Mouse (Mus musculus): ENCODE results near the gene Daam2. TPM values are rescaled to one million over a fixed set of nuclear protein-coding genes. Genes with fewer than 3 reads are reported as not detected.

Daam2 gene
- total RNA-seq (2015): not detected in 2 replicates
- total RNA-seq (2017): not detected in 2 replicates

DNA sequence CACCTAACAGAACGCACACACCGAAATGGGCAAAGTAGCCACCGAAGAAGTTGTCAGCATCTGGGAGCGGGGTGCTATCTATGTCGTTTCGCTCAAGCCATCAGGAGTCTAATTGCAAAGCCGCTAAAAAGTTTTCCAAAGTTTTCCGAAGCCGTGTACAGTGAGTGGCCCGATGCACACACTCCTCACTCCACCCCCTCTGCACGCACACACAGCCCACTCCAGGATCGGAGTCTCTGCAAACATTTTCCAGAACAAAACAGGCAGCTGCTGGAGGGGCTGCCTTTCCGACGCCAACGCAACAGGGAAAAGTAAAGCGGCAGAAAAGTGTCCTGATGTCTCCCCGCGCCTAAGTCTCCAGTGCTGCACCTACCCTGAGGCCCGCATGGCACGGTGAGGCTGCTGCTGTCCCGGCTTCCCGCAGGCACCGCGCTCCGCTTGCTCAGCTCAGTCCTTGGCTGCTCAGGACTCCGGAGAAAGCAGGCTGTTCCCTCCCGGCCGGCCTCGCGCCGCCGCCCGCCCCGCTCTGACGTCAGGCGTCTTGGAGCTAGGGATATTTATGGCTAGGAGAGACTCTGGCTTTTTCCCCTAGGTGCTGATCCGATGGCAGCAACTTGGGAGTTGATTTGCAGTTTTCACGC, at the start of gene Daam2:
Daam2 (minus strand) TSS at position 514 of the 641 bp plus-strand sequence.
- ATAC-seq (replicated peaks; ENCODE audit: poor library complexity): no peak

- no peak for ATAC-seq (replicated peaks; ENCODE audit: poor library complexity)
These were observed 46.2 kb upstream of the Daam2 start for GRCm38 (mm10) chr17:49610296-49610695.

DNA sequence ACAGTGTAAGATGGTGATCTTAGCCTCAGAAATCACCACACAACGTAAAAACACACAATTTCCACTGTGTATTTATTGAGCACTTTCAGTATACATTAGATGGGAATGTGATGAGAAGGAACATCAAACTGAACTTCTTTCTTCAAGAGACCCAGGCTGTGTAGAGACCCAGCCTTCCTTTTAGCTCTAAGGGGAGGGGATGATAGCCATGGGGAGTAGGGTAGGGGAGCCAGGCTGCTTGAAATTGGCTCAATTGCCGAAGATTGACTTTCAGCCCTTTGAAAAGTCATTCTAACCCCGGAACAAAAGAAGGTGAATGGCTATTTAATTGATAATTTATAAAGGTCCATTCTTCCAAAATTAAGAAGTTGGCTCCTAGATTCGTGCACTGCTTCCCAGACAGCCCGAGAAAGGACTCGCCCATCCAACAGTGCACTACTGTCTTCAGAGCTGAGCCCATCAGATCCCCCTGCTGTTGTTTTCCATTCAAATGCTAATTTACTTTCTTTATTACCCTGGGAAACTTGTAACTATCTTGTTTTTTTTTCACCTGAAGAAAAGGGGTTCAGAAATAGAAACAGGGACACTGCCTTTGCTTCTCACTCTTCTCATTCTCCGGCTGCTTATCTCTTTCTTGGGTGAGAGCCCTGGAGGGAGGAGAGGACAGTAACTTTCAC, 43.3 kb upstream of the Daam2 start:
- no peak for ATAC-seq (replicated peaks; ENCODE audit: poor library complexity)

- no peak for ATAC-seq (replicated peaks; ENCODE audit: poor library complexity)
These were observed 41.3 kb upstream of the Daam2 start for GRCm38 (mm10) chr17:49605397-49605796.

DNA sequence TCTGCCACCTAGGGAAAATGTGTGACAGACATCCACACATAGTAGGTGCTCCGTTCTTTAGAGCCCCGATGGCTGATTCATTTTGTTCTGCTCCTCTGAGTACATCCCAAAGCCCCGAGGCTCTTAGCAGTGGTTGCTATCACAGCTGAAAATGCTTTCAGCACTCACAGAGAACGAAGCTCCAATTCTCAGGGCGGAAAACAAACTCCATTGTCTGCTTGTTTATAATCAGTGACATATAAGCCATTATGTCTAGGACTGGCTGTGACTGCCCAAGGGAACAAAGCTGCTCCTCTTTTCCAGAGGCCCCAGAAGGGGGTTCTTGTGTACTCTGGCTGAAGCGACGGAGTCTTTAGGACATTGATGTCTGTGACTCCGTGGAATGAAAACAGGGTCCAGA, 25.9 kb upstream of the Daam2 start:
- no peak for ATAC-seq (replicated peaks; ENCODE audit: poor library complexity)

DNA sequence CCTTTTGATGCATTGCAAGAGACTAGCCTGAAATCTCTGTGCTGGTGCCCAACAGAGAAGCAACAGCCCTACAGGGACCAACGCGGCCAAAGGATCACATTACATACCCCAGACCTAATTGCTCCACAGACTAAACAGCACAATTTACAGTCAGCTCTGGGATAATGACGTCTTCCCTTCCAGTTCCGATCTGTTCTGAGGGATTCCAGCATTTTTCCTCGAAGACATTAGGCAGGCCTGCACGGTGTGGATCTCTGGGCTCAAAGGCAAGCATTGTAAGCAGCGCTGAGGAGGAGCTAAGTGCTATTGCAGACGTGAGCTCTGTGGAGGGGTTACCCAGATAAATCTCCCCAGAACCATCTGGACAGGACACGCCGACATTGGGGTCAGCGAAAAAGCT, 18.3 kb upstream of the Daam2 start:
- no peak for ATAC-seq (replicated peaks; ENCODE audit: poor library complexity)

DNA sequence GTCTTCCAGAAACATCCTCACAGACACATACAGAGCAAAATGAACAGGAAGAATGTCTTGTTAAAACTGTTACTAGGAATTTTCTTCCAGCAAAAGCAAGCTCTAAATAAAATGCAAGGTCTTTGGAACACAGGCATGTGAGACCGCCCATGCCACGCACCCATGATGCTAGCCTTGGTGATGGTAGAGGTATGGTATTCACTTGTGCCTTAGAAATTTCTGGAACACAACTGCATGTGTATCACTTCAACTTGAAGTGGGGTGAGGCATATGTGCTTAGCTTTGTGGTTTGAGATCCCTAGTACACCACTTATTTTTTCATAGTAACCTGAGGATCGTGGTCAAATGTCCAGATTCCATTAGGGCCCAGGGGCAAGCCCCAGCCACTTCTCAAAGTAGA, 13.2 kb upstream of the Daam2 start:
- no peak for ATAC-seq (replicated peaks; ENCODE audit: poor library complexity)

GRCm38 (mm10) chr17:49568717-49569116, 4.6 kb upstream of the Daam2 start:
- no peak for ATAC-seq (replicated peaks; ENCODE audit: poor library complexity)

- ATAC-seq (replicated peaks; ENCODE audit: poor library complexity): no peak
These were observed 346 bp upstream of the Daam2 start for GRCm38 (mm10) chr17:49564489-49564888.

- ATAC-seq (replicated peaks; ENCODE audit: poor library complexity): no peak
These were observed 745 bp downstream of the Daam2 start for GRCm38 (mm10) chr17:49563416-49563780.

DNA sequence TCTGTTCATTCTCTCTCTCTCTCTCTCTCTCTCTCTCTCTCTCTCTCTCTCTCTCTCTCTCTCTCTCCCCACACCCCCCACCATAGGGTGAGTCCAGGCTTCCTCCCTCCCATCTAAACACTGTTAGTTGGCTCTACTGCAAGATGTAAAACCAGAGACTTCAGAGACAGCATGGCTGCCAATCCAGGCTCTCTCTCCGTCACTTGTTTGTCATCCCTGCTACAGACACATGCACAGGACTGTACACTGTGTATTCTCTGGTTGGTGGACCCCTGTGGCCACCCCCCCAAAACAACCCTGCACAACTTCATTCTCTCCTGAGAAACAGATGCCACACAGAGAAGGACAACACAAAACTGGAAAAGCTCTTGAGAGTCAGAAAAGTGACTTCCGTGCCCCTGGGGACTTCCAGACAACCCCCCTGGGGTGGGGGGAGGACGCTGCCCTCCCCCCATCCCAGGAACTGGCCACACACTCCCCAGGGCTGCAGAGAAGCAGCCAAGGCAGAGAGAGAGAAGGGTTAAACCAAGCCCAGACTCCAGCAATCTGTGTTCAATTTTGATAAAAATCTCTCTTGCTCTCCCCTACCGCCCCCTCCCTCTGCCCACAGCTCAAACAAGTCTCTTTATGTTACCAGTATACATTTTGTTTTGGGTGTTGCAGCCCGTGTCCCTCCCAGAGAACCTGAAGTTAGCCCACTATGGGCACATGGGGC, 1.3 kb downstream of the Daam2 start:
- no peak for ATAC-seq (replicated peaks; ENCODE audit: poor library complexity)

DNA sequence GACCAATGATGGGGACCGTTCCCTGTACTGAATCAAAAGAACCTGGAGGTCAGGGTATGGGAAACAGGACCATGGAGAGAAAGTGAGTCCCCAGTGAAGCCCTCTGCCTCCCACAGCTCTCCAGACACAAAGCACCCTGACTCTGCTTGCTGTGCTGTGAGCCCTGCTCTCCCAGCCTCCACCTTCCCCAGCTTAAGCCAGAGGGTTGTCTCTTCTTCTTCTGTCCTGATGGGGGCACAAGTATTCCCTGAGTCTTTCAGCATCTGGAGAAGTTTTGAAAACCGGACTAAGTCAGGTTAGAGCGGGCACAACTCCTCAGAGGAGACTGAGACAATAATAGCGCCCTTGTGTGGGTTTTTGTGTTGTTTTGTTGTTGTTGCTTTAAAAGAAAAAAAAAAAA, 2.2 kb downstream of the Daam2 start:
- ATAC-seq (replicated peaks; ENCODE audit: poor library complexity): no peak

DNA sequence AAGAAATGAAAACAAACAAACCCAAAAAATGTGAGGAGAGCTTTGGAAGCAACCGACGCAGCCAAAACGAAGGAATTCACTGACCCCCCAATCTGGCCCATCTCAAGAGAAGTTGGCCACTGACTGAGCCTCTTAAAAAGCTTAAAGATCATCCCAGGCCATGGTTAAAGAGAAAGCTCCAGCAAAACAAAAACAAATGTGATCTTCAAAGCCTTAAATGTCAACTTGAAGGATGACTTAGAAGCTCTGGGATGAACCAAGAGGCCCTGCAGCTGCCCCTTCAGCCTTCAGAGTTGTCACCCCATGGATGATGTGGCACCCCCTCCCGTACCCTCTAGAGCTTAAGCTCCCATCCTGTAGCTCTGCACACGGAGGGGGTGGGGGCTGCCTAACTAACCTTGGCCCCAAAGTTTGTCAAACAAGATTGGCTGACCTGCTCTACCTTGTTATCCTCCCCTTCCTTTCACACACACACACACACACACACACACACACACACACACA, 4.3 kb downstream of the Daam2 start:
- ATAC-seq (replicated peaks; ENCODE audit: poor library complexity): no peak

DNA sequence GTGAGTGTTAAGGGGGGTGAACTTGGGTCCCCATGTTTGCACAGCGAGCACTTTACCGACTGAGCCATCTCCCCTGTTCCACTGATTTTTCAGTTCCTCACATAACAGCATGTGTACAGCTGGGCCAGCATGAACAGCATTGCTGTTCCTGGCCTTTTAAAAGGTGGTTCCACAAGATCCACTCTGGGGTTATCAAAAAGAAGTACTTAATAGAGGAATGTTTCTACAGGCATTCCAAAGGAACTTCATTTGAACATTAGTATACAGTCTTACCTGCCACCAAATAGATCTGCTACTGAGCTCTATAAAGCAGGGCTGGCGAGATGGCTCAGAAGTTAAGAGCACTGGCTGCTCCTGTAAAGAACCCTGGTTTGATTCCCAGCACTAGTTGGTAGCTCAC, 8.0 kb downstream of the Daam2 start:
- no peak for ATAC-seq (replicated peaks; ENCODE audit: poor library complexity)

GRCm38 (mm10) chr17:49551991-49552390, 12.2 kb downstream of the Daam2 start:
- no peak for ATAC-seq (replicated peaks; ENCODE audit: poor library complexity)

GRCm38 (mm10) chr17:49551465-49551864, 12.7 kb downstream of the Daam2 start:
- no peak for ATAC-seq (replicated peaks; ENCODE audit: poor library complexity)

DNA sequence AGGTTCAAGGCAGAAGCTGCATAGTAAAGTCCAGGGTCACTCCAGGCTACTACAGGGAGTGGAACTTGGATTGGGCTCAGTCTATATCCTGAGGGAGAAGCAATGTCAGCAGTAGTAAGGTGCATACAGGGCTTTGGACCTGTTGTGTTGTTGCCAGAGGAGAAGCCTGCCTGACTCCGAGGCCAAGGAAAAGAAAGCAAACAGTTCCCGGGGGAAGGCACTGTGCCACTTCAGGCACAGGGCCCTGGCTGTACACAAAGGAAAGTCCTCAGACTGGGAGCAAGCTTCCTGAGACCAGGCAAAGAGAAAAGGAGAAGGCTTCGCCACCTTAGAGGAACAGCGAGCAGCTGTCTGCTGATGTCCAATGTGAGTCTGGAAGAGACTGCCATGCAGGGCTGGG, 18.1 kb downstream of the Daam2 start:
- no peak for ATAC-seq (replicated peaks; ENCODE audit: poor library complexity)

DNA sequence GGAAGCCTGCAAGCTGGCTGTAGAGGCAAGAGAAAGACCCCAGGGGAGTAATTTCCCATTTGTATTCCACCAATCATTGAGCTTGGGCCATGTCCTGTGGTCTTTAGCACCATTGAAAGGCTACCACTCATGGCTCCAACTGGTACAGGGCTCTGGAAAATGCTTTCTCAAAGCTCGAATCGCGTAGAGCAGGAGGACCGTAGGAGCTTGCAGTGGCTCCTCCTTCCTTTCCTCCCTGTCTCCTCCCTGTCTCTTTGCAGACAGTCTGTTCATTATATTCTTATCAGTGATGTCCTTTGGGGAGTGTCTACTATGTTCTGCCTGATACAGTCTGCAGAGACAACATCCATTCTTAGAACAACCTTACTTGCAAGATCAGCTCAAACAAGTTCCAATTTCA, 18.7 kb downstream of the Daam2 start:
- ATAC-seq (replicated peaks; ENCODE audit: poor library complexity): no peak

GRCm38 (mm10) chr17:49544561-49544960, 19.6 kb downstream of the Daam2 start:
- no peak for ATAC-seq (replicated peaks; ENCODE audit: poor library complexity)

DNA sequence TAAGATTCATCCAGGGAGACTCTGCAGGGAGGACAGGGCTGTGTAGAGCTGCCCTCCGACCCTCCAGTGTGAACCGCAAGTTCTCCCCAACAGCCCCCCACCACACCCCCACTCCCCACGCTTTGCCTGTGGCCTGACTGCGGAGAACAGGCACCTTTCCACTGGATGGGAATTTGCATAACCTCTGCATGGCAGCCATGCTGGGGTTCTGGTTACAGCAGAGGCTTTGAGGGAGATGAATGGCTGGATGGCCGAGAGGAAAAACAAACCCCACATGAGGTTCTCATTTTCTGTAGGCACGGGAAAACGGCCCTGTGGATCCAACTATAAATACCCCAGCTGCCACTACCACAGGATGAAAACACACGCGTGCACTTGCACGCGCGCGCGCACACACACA, 23.4 kb downstream of the Daam2 start:
- no peak for ATAC-seq (replicated peaks; ENCODE audit: poor library complexity)

DNA sequence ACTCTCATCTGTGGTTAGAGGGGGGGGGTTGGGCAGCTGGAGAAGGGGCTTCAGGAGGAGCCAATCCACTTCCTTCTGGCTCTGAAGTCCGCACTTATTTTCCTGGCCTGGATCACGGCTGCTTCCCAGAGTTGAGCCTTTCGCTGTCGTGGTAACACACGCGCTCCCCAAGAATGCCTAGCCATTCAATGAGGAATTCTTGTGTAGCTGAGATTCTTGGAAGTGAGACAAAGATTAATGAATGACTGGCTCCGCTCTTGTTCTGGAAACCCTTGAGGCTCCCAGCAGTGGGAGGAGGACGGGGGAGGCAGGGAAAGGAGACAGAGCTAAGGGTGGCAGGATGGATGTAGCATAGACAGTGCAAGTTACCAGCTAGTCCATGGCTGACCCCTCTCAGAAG, 24.9 kb downstream of the Daam2 start:
- no peak for ATAC-seq (replicated peaks; ENCODE audit: poor library complexity)

DNA sequence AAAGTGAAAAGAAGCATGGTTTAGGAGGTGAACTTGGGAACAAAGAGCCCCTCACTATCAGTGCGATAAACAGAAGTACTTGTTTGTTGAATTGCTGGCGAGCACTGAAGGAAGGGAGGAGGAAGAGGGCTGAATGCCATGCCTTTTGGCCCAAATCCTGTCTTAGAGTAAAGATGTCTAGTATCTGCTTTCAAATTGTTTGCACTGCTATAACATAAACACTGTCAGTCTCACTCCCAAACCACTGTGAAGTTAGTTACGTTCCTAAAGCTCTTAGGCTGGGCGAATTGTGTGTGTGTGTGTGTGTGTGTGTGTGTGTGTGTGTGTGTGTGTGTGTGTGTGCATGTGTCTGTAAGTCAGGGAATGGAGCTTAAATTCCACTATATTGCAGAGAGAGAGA, 28.6 kb downstream of the Daam2 start:
- ATAC-seq (replicated peaks; ENCODE audit: poor library complexity): no peak
